Mouse (Mus musculus): Measurements from ENCODE around the gene Cd244a.

Gene Cd244a

GRCm38 (mm10) chr1:171558898-171559297 lies at the start of gene Cd244a:
Gene Cd244a, plus strand, starts transcription at chr1:171559193.
- peak; percentile 11 for DNase-seq

- DNase-seq, result no peak
Measured at GRCm38 (mm10) chr1:171513234-171513633, 45.8 kb upstream of the Cd244a start.

- no peak for DNase-seq
Measured at GRCm38 (mm10) chr1:171513760-171514159, 45.2 kb upstream of the Cd244a start.

GRCm38 (mm10) chr1:171515039-171515438 lies 44.0 kb upstream of the Cd244a start:
- no peak for DNase-seq

- DNase-seq, result no peak
Measured at GRCm38 (mm10) chr1:171515557-171515956, 43.4 kb upstream of the Cd244a start.

- DNase-seq, result no peak
Measured at GRCm38 (mm10) chr1:171531367-171531766, 27.6 kb upstream of the Cd244a start.

GRCm38 (mm10) chr1:171532830-171533229 lies 26.2 kb upstream of the Cd244a start:
- no peak for DNase-seq

GRCm38 (mm10) chr1:171534557-171534956 lies 24.4 kb upstream of the Cd244a start:
- DNase-seq, result no peak

- DNase-seq, result no peak
Measured at GRCm38 (mm10) chr1:171535194-171535593, 23.8 kb upstream of the Cd244a start, which contains the start of gene Itln1. Gene Itln1, minus strand, starts transcription at chr1:171535294.

GRCm38 (mm10) chr1:171540694-171541093 lies 18.3 kb upstream of the Cd244a start:
- DNase-seq, result no peak

- no peak for DNase-seq
Measured at GRCm38 (mm10) chr1:171551326-171551725, 7.7 kb upstream of the Cd244a start.

- no peak for DNase-seq
Measured at GRCm38 (mm10) chr1:171552230-171552629, 6.8 kb upstream of the Cd244a start.

- no peak for DNase-seq
Measured at GRCm38 (mm10) chr1:171553359-171554341, 5.3 kb upstream of the Cd244a start.

- DNase-seq, result no peak
Measured at GRCm38 (mm10) chr1:171556366-171556765, 2.6 kb upstream of the Cd244a start.

- DNase-seq, result no peak
Measured at GRCm38 (mm10) chr1:171558407-171558806, 586 bp upstream of the Cd244a start.

- DNase-seq, result no peak
Measured at GRCm38 (mm10) chr1:171560262-171560661, 1.3 kb downstream of the Cd244a start.

- no peak for DNase-seq
Measured at GRCm38 (mm10) chr1:171561200-171561599, 2.2 kb downstream of the Cd244a start.

- DNase-seq, result no peak
Measured at GRCm38 (mm10) chr1:171561639-171562225, 2.7 kb downstream of the Cd244a start.

- DNase-seq, result no peak
Measured at GRCm38 (mm10) chr1:171563042-171563441, 4.0 kb downstream of the Cd244a start.

GRCm38 (mm10) chr1:171564247-171564646 lies 5.3 kb downstream of the Cd244a start:
- DNase-seq, result peak; percentile 37

GRCm38 (mm10) chr1:171565888-171566287 lies 6.9 kb downstream of the Cd244a start:
- DNase-seq, result no peak

GRCm38 (mm10) chr1:171566777-171567176 lies 7.8 kb downstream of the Cd244a start:
- peak; percentile 61 for DNase-seq

- DNase-seq, result no peak
Measured at GRCm38 (mm10) chr1:171568436-171568835, 9.4 kb downstream of the Cd244a start.

- DNase-seq, result no peak
Measured at GRCm38 (mm10) chr1:171577168-171577567, 18.2 kb downstream of the Cd244a start.
